Mouse (Mus musculus): ENCODE data around the gene Cep68. TPM values are rescaled to one million over a fixed set of nuclear protein-coding genes. Genes with fewer than 3 reads are reported as not detected.
"Not testable (repeated sequence)": the region's sequence is repeated elsewhere in the genome, so short reads cannot be mapped to it uniquely, and the experiment has no call there.

Gene Cep68
- polyA plus RNA-seq, 1 experiment from 2014 or later = 41.0 TPM

DNA sequence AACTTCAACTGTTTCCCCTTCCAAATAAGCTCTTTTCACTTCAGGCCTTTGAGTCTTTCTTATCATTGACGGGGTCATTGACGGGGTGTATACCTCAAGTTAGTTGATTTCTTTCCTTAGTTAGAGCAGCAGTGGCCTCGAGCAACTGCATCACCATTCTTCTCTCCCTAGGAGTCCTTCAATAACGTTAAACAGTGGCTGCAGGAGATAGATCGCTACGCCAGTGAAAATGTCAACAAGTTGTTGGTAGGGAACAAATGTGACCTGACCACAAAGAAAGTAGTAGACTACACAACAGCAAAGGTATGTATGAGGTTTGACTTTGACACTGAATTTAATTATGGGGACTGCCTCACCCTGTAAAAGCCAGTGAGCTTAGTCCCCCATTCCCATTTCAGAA lies 25.0 kb downstream of the Cep68 start:
- WGBS = 79% methylated on average over 6 of the region's 6 CpGs
- Histone ChIP-seq H3K27me3 (ENCODE audit: control insufficient read depth, insufficient read depth, low read length) (no peaks in the 10 kb centered on the region), H3K9ac (ENCODE audit: low read length) (no peak overlapping the region), H3K9me3 (ENCODE audit: control insufficient read depth, low read length) (no peaks in the 10 kb centered on the region), H3K36me3 (ENCODE audit: control insufficient read depth, insufficient read depth, low read length) (peaks cover 12% of the 10 kb centered on the region), H3K4me3 (ENCODE audit: low read depth, low read length) (no peak overlapping the region), H3K4me1 (replicated peaks; ENCODE audit: control insufficient read depth, insufficient read depth, low read length) (no peaks in the 10 kb centered on the region), H3K27ac (ENCODE audit: low read depth, low read length) (no peak overlapping the region), H3K4me2 (ENCODE audit: low read depth, low read length, severe bottlenecking) (no peak overlapping the region)
- ATAC-seq (replicated peaks; ENCODE audit: low FRiP score) = no peak
- no peak for DNase-seq (ENCODE audit: low spot score)

GRCm38 (mm10) chr11:20221671-20222070 lies 27.6 kb downstream of the Cep68 start:
- not testable (repeated sequence) for H3K4me2 ChIP-seq (ENCODE audit: low read depth, low read length, severe bottlenecking); H3K27me3 ChIP-seq (ENCODE audit: control insufficient read depth, insufficient read depth, low read length); H3K9ac ChIP-seq (ENCODE audit: low read length); ATAC-seq (replicated peaks; ENCODE audit: low FRiP score); DNase-seq (ENCODE audit: low spot score); H3K27ac ChIP-seq (ENCODE audit: low read depth, low read length); H3K4me1 ChIP-seq (replicated peaks; ENCODE audit: control insufficient read depth, insufficient read depth, low read length); H3K9me3 ChIP-seq (ENCODE audit: control insufficient read depth, low read length); H3K4me3 ChIP-seq (ENCODE audit: low read depth, low read length)
- peaks cover 12% of the 10 kb centered on the region for H3K36me3 ChIP-seq (ENCODE audit: control insufficient read depth, insufficient read depth, low read length)
- WGBS = no CpG with 5 or more reads among the region's 1 CpGs

DNA sequence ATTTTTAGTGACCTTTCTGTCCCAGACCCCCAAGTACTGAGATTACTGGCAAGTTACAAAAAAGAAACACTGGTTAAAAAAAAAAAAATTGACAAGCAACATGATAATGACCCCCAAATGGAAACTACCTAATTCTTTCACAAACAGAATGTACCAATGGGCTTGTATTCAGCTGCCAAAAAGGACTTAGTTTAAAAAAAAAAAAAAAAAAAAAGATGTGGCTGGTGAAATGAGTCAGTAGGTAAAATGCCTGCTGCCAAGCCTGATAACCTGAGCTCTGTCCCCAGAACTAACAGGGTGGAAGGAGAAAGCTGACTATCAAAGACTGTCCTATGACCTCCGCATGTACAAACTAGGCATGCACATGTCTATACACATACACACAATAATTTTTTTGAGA lies 32.0 kb downstream of the Cep68 start:
- Histone ChIP-seq H3K27me3 (ENCODE audit: control insufficient read depth, insufficient read depth, low read length) (no peaks in the 10 kb centered on the region), H3K9ac (ENCODE audit: low read length) (no peak overlapping the region), H3K36me3 (ENCODE audit: control insufficient read depth, insufficient read depth, low read length) (peaks cover 4% of the 10 kb centered on the region; the same call in 1 of the 2 replicates), H3K4me1 (replicated peaks; ENCODE audit: control insufficient read depth, insufficient read depth, low read length) (no peaks in the 10 kb centered on the region), H3K4me3 (ENCODE audit: low read depth, low read length) (no peak overlapping the region), H3K4me2 (ENCODE audit: low read depth, low read length, severe bottlenecking) (no peak overlapping the region), H3K9me3 (ENCODE audit: control insufficient read depth, low read length) (no peaks in the 10 kb centered on the region), H3K27ac (ENCODE audit: low read depth, low read length) (no peak overlapping the region)
- no peak for ATAC-seq (replicated peaks; ENCODE audit: low FRiP score)
- 100% methylated on average over 1 of the region's 1 CpGs for WGBS
- no peak for DNase-seq (ENCODE audit: low spot score)

DNA sequence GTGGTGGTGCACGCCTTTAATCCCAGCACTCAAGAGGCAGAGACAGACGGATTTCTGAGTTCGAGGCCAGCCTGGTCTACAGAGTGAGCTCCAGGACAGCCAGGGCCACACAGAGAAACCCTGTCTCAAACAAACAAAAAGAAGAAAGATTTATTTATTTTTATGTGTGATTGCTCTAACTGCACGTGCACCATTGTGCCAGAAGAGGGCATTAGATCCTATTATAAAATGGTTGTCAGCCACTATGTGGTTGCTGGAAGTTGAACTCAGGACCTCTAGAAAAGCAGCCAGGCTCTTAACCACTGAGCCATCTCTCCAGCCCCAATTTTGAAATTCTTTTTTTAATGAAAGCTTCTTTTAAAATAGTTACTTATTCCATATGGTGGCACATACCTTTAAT lies 32.8 kb downstream of the Cep68 start:
- 92% methylated on average over 4 of the region's 4 CpGs for WGBS
- peaks cover 4% of the 10 kb centered on the region; the same call in 1 of the 2 replicates for H3K36me3 ChIP-seq (ENCODE audit: control insufficient read depth, insufficient read depth, low read length)

GRCm38 (mm10) chr11:20214779-20215178 lies 34.5 kb downstream of the Cep68 start:
- Histone ChIP-seq H3K27ac (ENCODE audit: low read depth, low read length) (no peak overlapping the region), H3K4me3 (ENCODE audit: low read depth, low read length) (no peak overlapping the region), H3K4me2 (ENCODE audit: low read depth, low read length, severe bottlenecking) (no peak overlapping the region), H3K4me1 (replicated peaks; ENCODE audit: control insufficient read depth, insufficient read depth, low read length) (no peaks in the 10 kb centered on the region), H3K36me3 (ENCODE audit: control insufficient read depth, insufficient read depth, low read length) (peaks cover 3% of the 10 kb centered on the region; the same call in 1 of the 2 replicates), H3K9me3 (ENCODE audit: control insufficient read depth, low read length) (no peaks in the 10 kb centered on the region), H3K9ac (ENCODE audit: low read length) (no peak overlapping the region), H3K27me3 (ENCODE audit: control insufficient read depth, insufficient read depth, low read length) (no peaks in the 10 kb centered on the region)
- ATAC-seq (replicated peaks; ENCODE audit: low FRiP score) = no peak
- no peak for DNase-seq (ENCODE audit: low spot score)
- 94% methylated on average over 1 of the region's 1 CpGs for WGBS

More for the DNA sequence above, 32.8 kb downstream of the Cep68 start:
- Histone ChIP-seq H3K27me3 (ENCODE audit: control insufficient read depth, insufficient read depth, low read length) (no peaks in the 10 kb centered on the region), H3K4me1 (replicated peaks; ENCODE audit: control insufficient read depth, insufficient read depth, low read length) (no peaks in the 10 kb centered on the region), H3K27ac (ENCODE audit: low read depth, low read length) (no peak overlapping the region), H3K9ac (ENCODE audit: low read length) (no peak overlapping the region), H3K9me3 (ENCODE audit: control insufficient read depth, low read length) (no peaks in the 10 kb centered on the region), H3K4me2 (ENCODE audit: low read depth, low read length, severe bottlenecking) (no peak overlapping the region), H3K4me3 (ENCODE audit: low read depth, low read length) (no peak overlapping the region)
- ATAC-seq (replicated peaks; ENCODE audit: low FRiP score) = no peak
- DNase-seq (ENCODE audit: low spot score) = no peak

DNA sequence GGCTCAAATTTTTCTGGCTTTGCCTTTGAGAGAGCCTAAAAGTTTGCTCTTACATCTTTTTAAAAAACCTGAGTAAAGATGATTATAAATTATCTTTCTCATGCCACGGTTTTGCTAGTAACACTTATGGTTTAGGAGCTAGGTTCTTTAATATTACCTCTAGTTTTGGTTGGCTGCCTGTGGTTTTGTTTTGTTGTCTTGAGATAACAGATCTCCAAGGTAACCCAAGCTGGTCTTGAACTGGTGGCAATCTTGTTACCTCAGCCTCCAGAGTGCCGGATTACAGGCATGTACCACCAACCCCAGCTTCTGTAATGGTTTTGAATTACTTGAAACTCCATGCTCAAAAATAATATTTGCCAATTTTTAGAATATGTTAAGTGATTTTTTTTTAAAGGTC lies 37.4 kb downstream of the Cep68 start:
- Histone ChIP-seq H3K9ac (ENCODE audit: low read length) (no peak overlapping the region), H3K27ac (ENCODE audit: low read depth, low read length) (no peak overlapping the region), H3K27me3 (ENCODE audit: control insufficient read depth, insufficient read depth, low read length) (no peaks in the 10 kb centered on the region), H3K4me1 (replicated peaks; ENCODE audit: control insufficient read depth, insufficient read depth, low read length) (no peaks in the 10 kb centered on the region), H3K36me3 (ENCODE audit: control insufficient read depth, insufficient read depth, low read length) (no peaks in the 10 kb centered on the region; the same call in 1 of the 2 replicates), H3K4me2 (ENCODE audit: low read depth, low read length, severe bottlenecking) (no peak overlapping the region), H3K9me3 (ENCODE audit: control insufficient read depth, low read length) (no peaks in the 10 kb centered on the region), H3K4me3 (ENCODE audit: low read depth, low read length) (no peak overlapping the region)
- 93% methylated on average over 2 of the region's 2 CpGs for WGBS
- DNase-seq (ENCODE audit: low spot score) (no peak), ATAC-seq (replicated peaks; ENCODE audit: low FRiP score) (no peak)

DNA sequence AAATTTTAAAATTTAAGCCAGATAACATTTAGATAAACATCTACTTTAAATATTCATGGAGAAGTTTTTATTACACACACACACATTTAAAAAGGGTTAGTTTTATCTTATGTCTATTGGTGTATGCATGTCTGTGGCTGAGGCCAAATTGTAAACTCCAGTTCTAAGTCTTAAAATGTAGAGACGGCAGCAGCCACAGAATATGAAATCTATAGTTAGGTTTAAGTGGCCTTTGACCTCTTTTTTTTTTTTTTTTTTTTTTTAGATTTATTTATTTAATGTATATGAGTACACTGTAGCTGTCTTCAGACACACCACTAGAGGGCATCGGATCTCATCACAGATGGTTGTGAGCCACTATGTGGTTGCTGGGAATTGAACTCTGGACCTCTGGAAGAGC lies 41.6 kb downstream of the Cep68 start:
- Histone ChIP-seq H3K27me3 (ENCODE audit: control insufficient read depth, insufficient read depth, low read length) (no peaks in the 10 kb centered on the region), H3K9ac (ENCODE audit: low read length) (no peak overlapping the region), H3K4me2 (ENCODE audit: low read depth, low read length, severe bottlenecking) (no peak overlapping the region), H3K4me1 (replicated peaks; ENCODE audit: control insufficient read depth, insufficient read depth, low read length) (peaks cover 2% of the 10 kb centered on the region), H3K9me3 (ENCODE audit: control insufficient read depth, low read length) (no peaks in the 10 kb centered on the region), H3K36me3 (ENCODE audit: control insufficient read depth, insufficient read depth, low read length) (no peaks in the 10 kb centered on the region), H3K27ac (ENCODE audit: low read depth, low read length) (no peak overlapping the region), H3K4me3 (ENCODE audit: low read depth, low read length) (no peak overlapping the region)
- no peak for ATAC-seq (replicated peaks; ENCODE audit: low FRiP score)
- WGBS = 79% methylated on average over 2 of the region's 2 CpGs
- DNase-seq (ENCODE audit: low spot score) = no peak

DNA sequence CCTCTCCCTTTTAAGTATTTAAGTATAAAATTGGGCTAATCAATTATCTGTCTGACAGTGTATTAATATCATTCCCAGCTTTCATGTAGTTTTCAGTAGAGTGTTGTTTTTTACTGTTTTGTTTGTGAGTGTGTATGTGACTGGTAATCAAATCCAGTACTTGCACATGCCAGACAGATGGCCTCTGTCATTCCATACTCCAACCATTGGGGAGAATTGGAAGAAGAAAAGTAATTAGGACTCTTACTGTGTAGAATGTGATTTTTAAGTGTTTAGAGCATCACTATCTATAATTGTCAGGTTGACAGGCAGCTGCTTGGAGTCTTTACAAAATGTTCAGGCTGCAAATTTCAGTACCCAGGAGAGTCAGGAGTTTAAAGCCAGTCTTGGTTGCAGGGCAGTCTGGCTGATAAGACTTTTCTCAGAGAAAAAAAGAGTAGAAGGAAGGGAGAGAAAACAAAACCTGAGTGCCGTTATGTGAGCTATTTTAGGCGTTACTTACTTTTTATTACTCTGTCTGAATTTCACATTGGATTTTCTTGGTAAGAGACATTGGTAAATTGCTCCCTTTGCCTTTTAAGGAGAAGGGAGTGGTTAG lies 42.5 kb downstream of the Cep68 start:
- Histone ChIP-seq H3K9me3 (ENCODE audit: control insufficient read depth, low read length) (no peaks in the 10 kb centered on the region), H3K36me3 (ENCODE audit: control insufficient read depth, insufficient read depth, low read length) (no peaks in the 10 kb centered on the region), H3K4me3 (ENCODE audit: low read depth, low read length) (no peak overlapping the region), H3K4me1 (replicated peaks; ENCODE audit: control insufficient read depth, insufficient read depth, low read length) (peaks cover 2% of the 10 kb centered on the region), H3K4me2 (ENCODE audit: low read depth, low read length, severe bottlenecking) (no peak overlapping the region), H3K27me3 (ENCODE audit: control insufficient read depth, insufficient read depth, low read length) (no peaks in the 10 kb centered on the region), H3K27ac (ENCODE audit: low read depth, low read length) (no peak overlapping the region), H3K9ac (ENCODE audit: low read length) (no peak overlapping the region)
- ATAC-seq (replicated peaks; ENCODE audit: low FRiP score) (no peak), DNase-seq (ENCODE audit: low spot score) (no peak)
- WGBS = 85% methylated on average over 2 of the region's 2 CpGs

GRCm38 (mm10) chr11:20205538-20205937 lies 43.7 kb downstream of the Cep68 start:
- H3K27me3 ChIP-seq (ENCODE audit: control insufficient read depth, insufficient read depth, low read length) = no peaks in the 10 kb centered on the region
- peaks cover 2% of the 10 kb centered on the region for H3K4me1 ChIP-seq (replicated peaks; ENCODE audit: control insufficient read depth, insufficient read depth, low read length)
- no peaks in the 10 kb centered on the region for H3K36me3 ChIP-seq (ENCODE audit: control insufficient read depth, insufficient read depth, low read length)
- H3K9ac ChIP-seq (ENCODE audit: low read length) = no peak overlapping the region
- DNase-seq (ENCODE audit: low spot score) = no peak
- WGBS = 88% methylated on average over 4 of the region's 4 CpGs
- no peak for ATAC-seq (replicated peaks; ENCODE audit: low FRiP score)
- H3K4me3 ChIP-seq (ENCODE audit: low read depth, low read length) = no peak overlapping the region
- H3K9me3 ChIP-seq (ENCODE audit: control insufficient read depth, low read length) = no peaks in the 10 kb centered on the region
- no peak overlapping the region for H3K27ac ChIP-seq (ENCODE audit: low read depth, low read length)
- H3K4me2 ChIP-seq (ENCODE audit: low read depth, low read length, severe bottlenecking) = no peak overlapping the region
